Comparison of ENCODE assay signal across 32 mouse cellular contexts in the genomic region with DNA sequence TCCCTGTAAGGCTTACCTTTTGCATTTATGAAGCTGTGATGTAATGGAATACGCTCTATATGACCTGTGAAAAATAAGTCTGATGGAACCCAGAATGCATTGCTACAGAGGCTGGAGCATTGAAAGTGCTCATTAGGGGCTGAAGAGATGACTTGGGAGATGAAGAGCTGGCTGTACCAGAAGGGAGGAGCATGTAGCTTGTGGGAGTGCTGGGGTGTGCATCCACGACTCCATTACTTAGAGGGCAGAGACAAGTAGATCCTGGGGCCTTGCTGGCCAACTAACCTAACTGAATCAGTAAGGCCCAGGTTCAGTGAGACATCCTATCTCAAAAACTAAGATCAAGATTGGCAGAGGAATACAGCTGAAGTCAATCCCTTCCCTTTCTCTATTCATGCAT. TPM values are rescaled to one million over a fixed set of nuclear protein-coding genes. Genes with fewer than 3 reads are reported as not detected.
DNase-seq lines count a peak whose midpoint lies in the region; ATAC-seq lines count a peak whose summit lies in the region.
"Had no signal": no experiment of that assay in that cellular context is flagged by ENCODE, and none has a peak within 500 bp of the region (broad histone marks: within the 10 kb centered on the region; RNA-seq: fewer than 3 reads in every experiment).

No protein-coding gene starts in this region.

- WGBS in liver, embryonic 13.5 days (ENCODE audit: insufficient replicate concordance) = 54% methylated on average over 2 of the region's 2 CpGs
- WGBS in macrophage (ENCODE audit: missing documents) = 95% methylated on average over 2 of the region's 2 CpGs
- 85% methylated on average over 2 of the region's 2 CpGs for WGBS in embryonic facial prominence, embryonic 10.5 days

- H3K27ac ChIP-seq in liver, embryonic 13.5 days = peak overlapping the region; percentile 98
- H3K27ac ChIP-seq in macrophage = 0 out of 2 replicates have a peak overlapping the region, but pooled peaks have one; percentile 9
- H3K27ac ChIP-seq in embryonic facial prominence, embryonic 10.5 days (replicated peaks) = no peak overlapping the region
- H3K27ac ChIP-seq: embryonic facial prominence, embryonic 15.5 days; forebrain, embryonic 10.5 days; forebrain, embryonic 15.5 days; gastrocnemius, adult 2 months; heart, adult 2 months; heart, embryonic 15.5 days; hindbrain, embryonic 13.5 days; kidney, postnatal 0 days; left cerebral cortex, adult 2 months; limb, embryonic 13.5 days; midbrain, embryonic 12.5 days; neural tube, embryonic 13.5 days; stomach, embryonic 15.5 days had no signal

- peaks cover 50% of the 10 kb centered on the region for H3K4me1 ChIP-seq in erythroblast, embryonic 14.5 days (ENCODE audit: control insufficient read depth)
- peaks cover 62% of the 10 kb centered on the region for H3K4me1 ChIP-seq in liver, embryonic 13.5 days (replicated peaks)
- no peaks in the 10 kb centered on the region for H3K4me1 ChIP-seq in embryonic facial prominence, embryonic 10.5 days
- H3K4me1 ChIP-seq: embryonic facial prominence, embryonic 15.5 days; forebrain, embryonic 15.5 days; hindbrain, embryonic 13.5 days; limb, embryonic 13.5 days; midbrain, embryonic 12.5 days; neural tube, embryonic 13.5 days; stomach, embryonic 15.5 days had no signal

- peaks cover 23% of the 10 kb centered on the region for H3K27me3 ChIP-seq in erythroblast, embryonic 14.5 days (ENCODE audit: control insufficient read depth)
- peaks cover 4% of the 10 kb centered on the region; the same call in 1 of the 2 replicates for H3K27me3 ChIP-seq in liver, embryonic 13.5 days
- H3K27me3 ChIP-seq in embryonic facial prominence, embryonic 10.5 days (replicated peaks; ENCODE audit: low read depth, poor library complexity, severe bottlenecking) = no peaks in the 10 kb centered on the region
- H3K27me3 ChIP-seq: embryonic facial prominence, embryonic 15.5 days; forebrain, embryonic 15.5 days; hindbrain, embryonic 13.5 days; limb, embryonic 13.5 days; midbrain, embryonic 12.5 days; neural tube, embryonic 13.5 days; stomach, embryonic 15.5 days had no signal

- no peaks in the 10 kb centered on the region for H3K36me3 ChIP-seq in erythroblast, embryonic 14.5 days (ENCODE audit: control insufficient read depth)
- H3K36me3 ChIP-seq in liver, embryonic 13.5 days = no peaks in the 10 kb centered on the region
- H3K36me3 ChIP-seq in macrophage (ENCODE audit: inconsistent target) = no peaks in the 10 kb centered on the region
- no peaks in the 10 kb centered on the region for H3K36me3 ChIP-seq in embryonic facial prominence, embryonic 10.5 days (replicated peaks)
- H3K36me3 ChIP-seq: embryonic facial prominence, embryonic 15.5 days; forebrain, embryonic 10.5 days; forebrain, embryonic 15.5 days; heart, embryonic 15.5 days; hindbrain, embryonic 13.5 days; limb, embryonic 13.5 days; midbrain, embryonic 12.5 days; neural tube, embryonic 13.5 days; stomach, embryonic 15.5 days had no signal

- peak overlapping the region; percentile 56 for H3K4me2 ChIP-seq in liver, embryonic 13.5 days
- H3K4me2 ChIP-seq: embryonic facial prominence, embryonic 15.5 days; forebrain, embryonic 15.5 days; heart, embryonic 15.5 days; hindbrain, embryonic 13.5 days; limb, embryonic 13.5 days; midbrain, embryonic 12.5 days; neural tube, embryonic 13.5 days; stomach, embryonic 15.5 days had no signal

- H3K9me3 ChIP-seq in erythroblast, embryonic 14.5 days (ENCODE audit: control insufficient read depth, low read length) = no peaks in the 10 kb centered on the region
- no peaks in the 10 kb centered on the region for H3K9me3 ChIP-seq in liver, embryonic 13.5 days (replicated peaks)
- H3K9me3 ChIP-seq in embryonic facial prominence, embryonic 10.5 days = no peaks in the 10 kb centered on the region
- H3K9me3 ChIP-seq: embryonic facial prominence, embryonic 15.5 days; forebrain, embryonic 10.5 days; forebrain, embryonic 15.5 days; heart, embryonic 15.5 days; hindbrain, embryonic 13.5 days; limb, embryonic 13.5 days; midbrain, embryonic 12.5 days; neural tube, embryonic 13.5 days; stomach, embryonic 15.5 days had no signal

- peak overlapping the region; percentile 49 for H3K4me3 ChIP-seq in erythroblast, embryonic 14.5 days (replicated peaks)
- H3K4me3 ChIP-seq in liver, embryonic 13.5 days (replicated peaks) = no peak overlapping the region
- H3K4me3 ChIP-seq in macrophage (ENCODE audit: inconsistent target) = no peak overlapping the region
- no peak overlapping the region for H3K4me3 ChIP-seq in embryonic facial prominence, embryonic 10.5 days
- H3K4me3 ChIP-seq: embryonic facial prominence, embryonic 15.5 days; forebrain, embryonic 10.5 days; forebrain, embryonic 15.5 days; gastrocnemius, adult 2 months; heart, adult 2 months; heart, embryonic 15.5 days; hindbrain, embryonic 13.5 days; left cerebral cortex, adult 2 months; limb, embryonic 13.5 days; midbrain, embryonic 12.5 days; neural tube, embryonic 13.5 days; stomach, embryonic 15.5 days had no signal

- H3K79me2 ChIP-seq in macrophage (ENCODE audit: inconsistent target) = peaks cover 48% of the 10 kb centered on the region

- peak; percentile 45 for ATAC-seq in liver, embryonic 13.5 days (ENCODE audit: low read depth)
- ATAC-seq: CD4-positive, CD25-positive, alpha-beta regulatory T cell, adult 4 months; forebrain, embryonic 15.5 days had no signal

- peak; percentile 35 to 41 for DNase-seq in spleen, postnatal 10 days (ENCODE audit: low spot score in 2 of 2)
- no peak for DNase-seq in spleen, adult 18-20 months
- peak; percentile 39 for DNase-seq in liver, embryonic 13.5 days
- no peak for DNase-seq in adrenal gland, postnatal 10 days
- no peak for DNase-seq in gastrocnemius, adult 18-20 months (ENCODE audit: low spot score)
- no peak for DNase-seq in embryonic facial prominence, embryonic 10.5 days (ENCODE audit: low spot score)
- DNase-seq: adrenal gland, postnatal 36 days; cerebellum, adult 11 months; cerebellum, adult 9-10 months; gastrocnemius, adult 2 months; gastrocnemius, postnatal 36 days; heart, adult 2 months; heart, postnatal 4 days; kidney, adult 8-10 months; lung, adult 2 months; lung, postnatal 10 days had no signal

- H3K9ac ChIP-seq in liver, embryonic 13.5 days = peak overlapping the region; percentile 46; the same call in 1 of the 2 replicates
- H3K9ac ChIP-seq: embryonic facial prominence, embryonic 15.5 days; forebrain, embryonic 15.5 days; heart, embryonic 15.5 days; hindbrain, embryonic 13.5 days; limb, embryonic 13.5 days; midbrain, embryonic 12.5 days; neural tube, embryonic 13.5 days; stomach, embryonic 15.5 days had no signal

RNA-seq across cellular contexts. Expression of gene Lcp1, which starts 8.3 kb away (rescaled TPM):
- polyA plus RNA-seq in erythroblast, embryonic 14.5 days (2012) = 0.15 and 0.19 TPM in 2 replicates
- polyA plus RNA-seq in liver, embryonic 13.5 days (2015; fragmentation: Nextera tagmentation; extraction: Ambion mirVana) = 29.3 and 37.6 TPM in 2 replicates
- 1,000 to 10,000 TPM in 11 of 26 experiments, 100 to 1,000 TPM in 15; 310 to 1,734 (median 948) TPM for total RNA-seq in macrophage (2018; cell fraction: chromatin; rRNA removed)
- 1,000 to 10,000 TPM in 4 of 26 experiments, 100 to 1,000 TPM in 22; 554 to 1,295 (median 783) TPM for total RNA-seq in macrophage (2018; cell fraction: cytosol; rRNA removed)
- total RNA-seq in macrophage (2018; cell fraction: nucleus; rRNA removed) = 1,000 to 10,000 TPM in 4 of 26 experiments, 100 to 1,000 TPM in 22; 371 to 1,198 (median 818) TPM
- polyA plus RNA-seq in macrophage (2018) = 571 to 1,239 TPM (median 1,135 TPM) in 3 replicates
- 10 to 100 TPM; 24.7 to 28.1 TPM for total RNA-seq in adrenal gland, postnatal 10 days (2021)
- 1 to 10 TPM; 1.6 to 2.9 TPM for total RNA-seq in gastrocnemius, adult 18-20 months (2021)
- polyA plus RNA-seq in embryonic facial prominence, embryonic 10.5 days (2016; fragmentation: Nextera tagmentation; extraction: Ambion mirVana) = 20.7 and 25.5 TPM in 2 replicates

RNA-seq across cellular contexts. Expression of gene Lrrc63, which starts 8.5 kb away (rescaled TPM):
- not detected in 2 replicates for polyA plus RNA-seq in erythroblast, embryonic 14.5 days (2012)
- polyA plus RNA-seq in liver, embryonic 13.5 days (2015; fragmentation: Nextera tagmentation; extraction: Ambion mirVana) = not detected in 2 replicates
- total RNA-seq in macrophage (2018; cell fraction: chromatin; rRNA removed) = 10 to 100 TPM in 7 of 26 experiments, 1 to 10 TPM in 9, under 1 TPM in 4, not detected in 6; 0.43 to 19.7 (median 5.4) TPM
- total RNA-seq in macrophage (2018; cell fraction: cytosol; rRNA removed) = 1 to 10 TPM in 8 of 26 experiments, under 1 TPM in 15, not detected in 3; 0.05 to 7.4 (median 0.55) TPM
- 10 to 100 TPM in 6 of 26 experiments, 1 to 10 TPM in 12, under 1 TPM in 7, not detected in 1; 0.25 to 24.3 (median 3.4) TPM for total RNA-seq in macrophage (2018; cell fraction: nucleus; rRNA removed)
- 0.06 to 0.11 TPM in 2 of 3 replicates, not detected in the other for polyA plus RNA-seq in macrophage (2018)
- not detected for total RNA-seq in adrenal gland, postnatal 10 days (2021)
- not detected for total RNA-seq in gastrocnemius, adult 18-20 months (2021)
- 0.13 TPM in 1 of 2 replicates, not detected in the other for polyA plus RNA-seq in embryonic facial prominence, embryonic 10.5 days (2016; fragmentation: Nextera tagmentation; extraction: Ambion mirVana)
- total RNA-seq: adrenal gland, adult 18-20 months; adrenal gland, postnatal 36 days; gastrocnemius, adult 2 months; gastrocnemius, postnatal 36 days; heart, adult 2 months; heart, postnatal 4 days; layer of hippocampus, postnatal 14 days; left cerebral cortex, adult 2 months had no signal
- polyA plus RNA-seq: CD4-positive, CD25-positive, alpha-beta regulatory T cell, adult 4 months; embryonic facial prominence, embryonic 15.5 days; forebrain, embryonic 15.5 days; heart, embryonic 15.5 days; kidney, postnatal 0 days; limb, embryonic 13.5 days; neural tube, embryonic 13.5 days; stomach, embryonic 15.5 days had no signal

Comparison
In these comparisons a context has a peak if more than half of its experiments do, and no peak if none do; other contexts are left out.
1. DNase-seq: peak in spleen, postnatal 10 days (2 of 2) and liver, embryonic 13.5 days (single experiment); none in spleen, adult 18-20 months (0 of 2), adrenal gland, postnatal 10 days (single experiment), gastrocnemius, adult 18-20 months (single experiment) and embryonic facial prominence, embryonic 10.5 days (single experiment).
2. RNA of gene Lcp1, which starts 8.3 kb away (polyA plus RNA-seq): 571 to 1,239 TPM in macrophage; 29.3 to 37.6 TPM in liver, embryonic 13.5 days, 20.7 to 25.5 TPM in embryonic facial prominence, embryonic 10.5 days and 0.15 to 0.19 TPM in erythroblast, embryonic 14.5 days; every median in the first group is over 10 times any median in the second.